Mouse (Mus musculus) cerebellum, adult 2 months (tissue): ENCODE measurements around the gene Camta2.

Experiments
- CTCF ChIP-seq: fragments of 200-500 bp; IDR thresholded peaks from 2 replicates; pipeline ENCODE4 v1.5.1; 2011; ENCODE audit warnings: low read depth, mild to moderate bottlenecking, control low read depth, low read length, moderate library complexity, borderline replicate concordance; ENCODE audit not compliant: insufficient read depth
- POLR2A ChIP-seq: fragments of 200-500 bp; IDR thresholded peaks from 2 replicates; pipeline ENCODE4 v1.6.1; 2011; ENCODE audit warnings: low read length, control low read depth, borderline replicate concordance; ENCODE audit not compliant: insufficient read depth

- TF ChIP-seq POLR2A (no peak), CTCF (no peak)
Measured at GRCm38 (mm10) chr11:70701984-70702733, 14.3 kb upstream of the Camta2 start.
